Mouse (Mus musculus): ENCODE measurements around the gene Hoxa5. TPM values are rescaled to one million over a fixed set of nuclear protein-coding genes. Genes with fewer than 3 reads are reported as not detected.

The Hoxa5 gene
- total and polyA plus RNA-seq, 3 experiments, result 0.83 to 4.1 (median 1.5) TPM

DNA sequence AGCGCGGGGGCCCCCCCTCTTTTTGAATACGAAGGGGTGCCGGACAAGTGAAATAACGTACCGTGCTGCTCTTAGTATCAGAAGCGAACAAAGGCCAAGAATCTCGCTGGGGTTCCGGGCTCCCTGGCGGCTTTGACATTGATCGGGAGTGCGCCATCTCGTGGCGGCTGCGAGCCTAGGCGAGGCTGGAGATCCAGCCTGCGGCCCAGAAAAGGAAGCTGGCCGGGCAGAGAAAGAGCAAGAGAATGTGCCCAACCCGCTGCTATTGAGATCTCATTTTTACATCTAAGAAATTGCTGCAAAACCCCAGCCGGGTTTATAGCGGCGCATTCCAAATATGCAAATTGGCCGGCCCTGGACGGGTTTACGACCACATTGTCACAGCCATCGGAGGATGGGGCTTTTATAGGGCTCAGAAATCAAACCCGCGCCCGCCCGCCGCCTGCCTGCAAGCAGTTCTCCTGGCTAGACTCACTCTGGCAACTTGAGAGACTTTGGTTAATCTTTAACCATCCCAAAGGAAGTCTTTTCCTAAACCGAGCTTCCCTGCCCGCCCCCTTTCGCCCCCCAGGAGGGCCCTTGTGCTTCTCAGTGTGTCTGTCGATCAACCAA lies 36.1 kb upstream of the Hoxa5 start, which contains the start of gene Hoxa10 (continued):
- TF ChIP-seq GABPA (IDR thresholded peaks at IDR 0.05; ENCODE audit: insufficient replicate concordance, low read depth, low read length), result no peak
- TF ChIP-seq MEF2A (IDR thresholded peaks at IDR 0.05; ENCODE audit: borderline replicate concordance, low read depth, low read length), result 0 out of 2 replicates have a peak, but pooled peaks have one; percentile 35
- 0 out of 2 replicates have a peak, but pooled peaks have one; percentile 2 for TF ChIP-seq JUN (IDR thresholded peaks at IDR 0.05; ENCODE audit: insufficient read depth, low read depth, low read length)
- TF ChIP-seq SIN3A (IDR thresholded peaks at IDR 0.05; ENCODE audit: low read length), result no peak
- peak; percentile 45; the same call in 1 of the 2 replicates for TF ChIP-seq IRF4 (IDR thresholded peaks at IDR 0.05; ENCODE audit: low read depth, low read length)
- peak; percentile 64 for TF ChIP-seq NELFE (IDR thresholded peaks at IDR 0.05; ENCODE audit: low read depth, low read length)
- no peak for TF ChIP-seq KAT2A (IDR thresholded peaks at IDR 0.05; ENCODE audit: insufficient replicate concordance, low read length)
- TF ChIP-seq CTCF (conservative IDR thresholded peaks at IDR 0.05 in 1 of 2, IDR thresholded peaks at IDR 0.05 in 1 of 2; ENCODE audit: low read depth in 2 of 2, low read length in 2 of 2), result peak; percentile 20 to 85; a peak in 2 of 4 replicates
- no peak for TF ChIP-seq MXI1 (IDR thresholded peaks at IDR 0.05; ENCODE audit: low read depth, low read length)
- 0 out of 2 replicates have a peak, but pooled peaks have one; percentile 5 for TF ChIP-seq TBP (conservative IDR thresholded peaks at IDR 0.05; ENCODE audit: low read depth, low read length)
- TF ChIP-seq TCF12 (IDR thresholded peaks at IDR 0.05; ENCODE audit: low read depth, low read length), result peak; percentile 57; the same call in 1 of the 2 replicates
- TF ChIP-seq ZC3H11A (IDR thresholded peaks at IDR 0.05; ENCODE audit: low read depth, low read length), result 0 out of 2 replicates have a peak, but pooled peaks have one; percentile 4

GRCm38 (mm10) chr6:52239625-52240388 lies 35.4 kb upstream of the Hoxa5 start:
- Histone ChIP-seq H3K36me3 (replicated peaks in 1 of 2; ENCODE audit: control insufficient read depth in 1 of 2, insufficient read depth in 1 of 2, low read length in 1 of 2) (peaks cover 0 to 19% of the 10 kb centered on the region in 2 experiments), H3K4me3 (replicated peaks in 1 of 3; ENCODE audit: low read depth in 2 of 3, low read length in 2 of 3, poor library complexity in 1 of 3) (peak overlapping the region; percentile 60 to 72 (median 68)), H3K9ac (ENCODE audit: insufficient read depth, low read depth) (peak overlapping the region; percentile 77), H3K4me2 (ENCODE audit: insufficient read depth, low read depth, poor library complexity, severe bottlenecking) (peak overlapping the region; percentile 91), H3K79me2 (replicated peaks; ENCODE audit: control insufficient read depth, extremely low read depth, insufficient read depth, poor library complexity, severe bottlenecking) (no peaks in the 10 kb centered on the region), H3K27me3 (replicated peaks) (no peaks in the 10 kb centered on the region), H3K4me1 (ENCODE audit: control insufficient read depth in 1 of 2, insufficient read depth in 2 of 2) (peaks cover 0 to 12% of the 10 kb centered on the region in 2 experiments; a peak in 2 of 4 replicates), H3K9me3 (replicated peaks; ENCODE audit: low read length) (peaks cover 12% of the 10 kb centered on the region), H3K27ac (ENCODE audit: insufficient read depth, low read depth) (no peak overlapping the region)
- in situ Hi-C loops (cut with MboI; ENCODE audit: low pct_ligation_motif_present, low pct_unique_long_range_greater_than_20kb, low sequenced_read_pairs), result no loop called here
- DNase-seq (ENCODE audit: extremely low read depth), result no peak
- dilution Hi-C loops (cut with MboI; ENCODE audit: extremely low pct_ligation_motif_present, extremely low pct_unique_long_range_greater_than_20kb, low sequenced_read_pairs), result no loop called here
- TF ChIP-seq SIN3A (IDR thresholded peaks at IDR 0.05; ENCODE audit: low read length) (peak; percentile 56; the same call in 1 of the 2 replicates), MAX (IDR thresholded peaks at IDR 0.05; ENCODE audit: low read length) (0 out of 2 replicates have a peak, but pooled peaks have one; percentile 10), JUN (IDR thresholded peaks at IDR 0.05; ENCODE audit: insufficient read depth, low read depth, low read length) (peak; percentile 1; the same call in 1 of the 2 replicates), POLR2AphosphoS2 (IDR thresholded peaks at IDR 0.05; ENCODE audit: low read depth, low read length) (no peak), CHD2 (IDR thresholded peaks at IDR 0.05; ENCODE audit: low read length) (0 out of 2 replicates have a peak, but pooled peaks have one; percentile 11)
